Mouse (Mus musculus) G1E-ER4 (cell line): ENCODE results near the gene Gm10638. TPM values are rescaled to one million over a fixed set of nuclear protein-coding genes. Genes with fewer than 3 reads are reported as not detected.
A peak's percentile ranks its signal among the peaks of the same experiment; 100 is the strongest.

Experiments used
- GATA1 ChIP-seq: IDR thresholded peaks from one replicate; pipeline ENCODE4 v1.8.0; 2012; ENCODE audit warnings: low read length, inconsistent platforms
- polyA plus RNA-seq: library from polyadenylated mRNA; stranded (reverse); fragments of >175 nt; gene quantifications from 2 replicates; pipeline ENCODE4 v1.2.3, GENCODE M21; 2012

Gene Gm10638
- polyA plus RNA-seq, result 0.75 and 0.82 TPM in 2 replicates

- TF ChIP-seq GATA1, result no peak
Measured at GRCm38 (mm10) chr8:86745221-86745934, at the start of gene Gm10638, which contains the start of gene Siah1a. Gm10638 (plus strand) TSS chr8:86745699. Siah1a (minus strand) TSS chr8:86745934.

- TF ChIP-seq GATA1, result no peak
Measured at GRCm38 (mm10) chr8:86695703-86696102, 49.8 kb upstream of the Gm10638 start.

- TF ChIP-seq GATA1, result no peak
Measured at GRCm38 (mm10) chr8:86698811-86699421, 46.6 kb upstream of the Gm10638 start.

- no peak for TF ChIP-seq GATA1
Measured at GRCm38 (mm10) chr8:86699471-86699870, 46.0 kb upstream of the Gm10638 start.

DNA sequence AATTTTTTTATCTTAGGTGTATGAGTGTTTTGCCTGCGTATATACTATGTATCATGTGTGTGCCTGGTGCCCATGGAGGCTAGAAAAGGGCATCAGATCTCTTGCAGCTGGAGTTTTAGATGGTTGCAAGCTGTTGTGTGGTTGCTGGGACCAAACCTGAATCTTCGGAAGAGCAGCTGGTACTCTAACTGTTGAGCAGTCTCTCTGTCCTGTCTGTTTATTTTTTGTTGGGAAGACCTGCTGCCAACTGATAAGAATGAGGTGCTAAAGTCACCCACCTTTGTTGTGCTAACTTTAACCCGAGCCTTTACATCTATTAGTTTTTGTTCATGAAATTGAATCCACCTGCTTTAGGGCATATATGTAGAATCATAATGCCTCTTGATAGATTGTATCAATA is 43.0 kb upstream of the Gm10638 start:
- TF ChIP-seq GATA1, result no peak

- no peak for TF ChIP-seq GATA1
Measured at GRCm38 (mm10) chr8:86705317-86705716, 40.2 kb upstream of the Gm10638 start.

GRCm38 (mm10) chr8:86706756-86707155 is 38.7 kb upstream of the Gm10638 start:
- no peak for TF ChIP-seq GATA1

DNA sequence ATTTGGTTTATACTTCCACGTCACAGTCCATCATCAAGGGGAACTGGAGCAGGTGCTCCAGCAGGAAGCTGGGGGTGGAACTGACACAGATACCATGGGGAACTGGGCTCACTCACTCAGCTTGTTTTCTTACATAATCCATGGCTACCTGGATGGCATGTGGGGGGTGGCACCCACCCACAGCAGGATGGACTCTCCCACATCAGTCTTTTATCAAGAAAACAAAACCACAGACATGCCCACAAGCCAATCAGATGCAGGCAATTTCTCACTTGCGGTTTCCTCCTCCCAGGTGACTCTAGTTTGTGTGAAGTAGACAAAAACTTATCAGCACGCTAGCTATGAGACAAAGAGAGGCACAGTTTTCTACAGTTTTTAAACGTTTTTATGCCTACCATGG is 37.6 kb upstream of the Gm10638 start:
- TF ChIP-seq GATA1, result peak; percentile 66

- TF ChIP-seq GATA1, result no peak
Measured at GRCm38 (mm10) chr8:86712594-86712993, 32.9 kb upstream of the Gm10638 start.

- TF ChIP-seq GATA1, result no peak
Measured at GRCm38 (mm10) chr8:86713407-86714188, 31.9 kb upstream of the Gm10638 start.

DNA sequence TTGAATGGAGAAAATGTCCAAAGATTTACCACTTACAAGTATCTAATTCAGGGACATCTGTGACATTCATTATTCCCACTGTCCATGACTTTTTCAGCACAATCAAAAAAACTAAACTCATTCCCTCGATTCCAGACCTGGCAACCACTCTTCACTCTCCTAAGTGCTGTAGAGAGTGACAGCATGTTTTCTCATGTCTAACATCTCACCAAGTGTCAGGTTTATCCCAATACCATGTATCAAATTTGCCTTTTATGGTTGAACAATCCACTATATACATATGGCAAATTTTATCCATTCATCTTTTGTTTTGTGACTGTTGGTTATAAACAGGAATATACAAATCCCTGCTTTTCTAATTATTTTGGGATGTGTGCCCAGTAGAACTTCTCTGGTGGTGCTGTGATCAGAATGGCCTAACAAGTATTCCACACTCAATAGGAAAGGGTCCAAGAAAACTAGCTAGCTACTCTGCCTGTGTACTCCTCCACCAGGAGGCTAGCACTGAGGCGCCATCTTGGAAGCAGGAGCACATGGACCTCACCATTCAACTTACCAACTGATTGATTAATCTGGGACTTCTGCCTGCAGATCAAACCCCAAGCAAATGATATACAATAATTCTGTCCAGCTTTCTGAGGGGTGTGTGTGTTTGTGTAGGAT is 27.0 kb upstream of the Gm10638 start:
- TF ChIP-seq GATA1, result no peak

DNA sequence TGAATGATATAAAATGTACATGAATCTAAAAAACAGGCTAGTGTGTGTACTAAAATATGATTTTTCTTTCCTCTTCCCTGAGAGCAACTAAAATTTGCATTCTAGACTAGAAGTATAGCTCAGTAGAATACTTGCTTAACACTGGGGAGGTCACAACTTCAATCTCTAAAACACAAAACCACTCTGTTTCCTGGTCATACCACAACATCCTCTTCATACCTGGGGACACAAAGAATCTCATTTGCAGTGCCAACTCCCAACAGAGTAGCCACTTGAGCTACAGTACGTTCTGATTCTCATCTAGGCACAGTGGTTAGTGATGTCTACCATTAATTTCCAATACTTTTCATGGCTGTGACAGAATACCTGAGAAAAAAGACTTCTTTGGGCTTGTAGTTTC is 26.1 kb upstream of the Gm10638 start:
- no peak for TF ChIP-seq GATA1

GRCm38 (mm10) chr8:86720756-86721459 is 24.6 kb upstream of the Gm10638 start:
- no peak for TF ChIP-seq GATA1

- no peak for TF ChIP-seq GATA1
Measured at GRCm38 (mm10) chr8:86721490-86721889, 24.0 kb upstream of the Gm10638 start.

- no peak for TF ChIP-seq GATA1
Measured at GRCm38 (mm10) chr8:86726959-86727358, 18.5 kb upstream of the Gm10638 start.
